Mouse (Mus musculus) forebrain, embryonic 10.5 days (tissue): Measurements from ENCODE around the gene Ubr4. TPM values are rescaled to one million over a fixed set of nuclear protein-coding genes. Genes with fewer than 3 reads are reported as not detected.

ENCODE experiments used
- DNase-seq: peaks from one replicate; pipeline ENCODE4 v3.0.0-alpha.2; 2017; ENCODE audit warnings: low spot score; ENCODE audit errors: extremely low spot score
- H3K27ac ChIP-seq: fragments of 300-500 bp; sonication (generic); 2 replicates; pipeline ENCODE4 v1.5.1; 2016; ENCODE audit warnings: mild to moderate bottlenecking
- H3K27me3 ChIP-seq: fragments of 300-500 bp; sonication (generic); 2 replicates; pipeline ENCODE4 v1.6.1; 2016; ENCODE audit warnings: mild to moderate bottlenecking; ENCODE audit not compliant: poor library complexity, severe bottlenecking
- H3K36me3 ChIP-seq: fragments of 300-500 bp; sonication (generic); replicated peaks from 2 replicates; pipeline ENCODE4 v1.6.1; 2016; ENCODE audit warnings: mild to moderate bottlenecking, moderate library complexity
- H3K4me1 ChIP-seq: fragments of 300-500 bp; sonication (generic); 2 replicates; pipeline ENCODE4 v1.6.1; 2016
- H3K4me3 ChIP-seq: fragments of 300-500 bp; sonication (generic); 2 replicates; pipeline ENCODE4 v1.5.1; 2016; ENCODE audit warnings: mild to moderate bottlenecking, moderate library complexity
- H3K9me3 ChIP-seq: fragments of 300-500 bp; sonication (generic); 2 replicates; pipeline ENCODE4 v1.6.1; 2016; ENCODE audit warnings: mild to moderate bottlenecking, moderate library complexity
- WGBS: fragments of 180-500 bp; shearing (Covaris S2); methylation state at CpG from one replicate; pipeline ENCODE4 v1.1.7; 2016; 5-methylcytosine and 5-hydroxymethylcytosine counted together
- polyA plus RNA-seq: library from polyadenylated mRNA; unstranded; fragments of >200 nt; fragmentation: Nextera tagmentation; extraction: Ambion mirVana; gene quantifications from 2 replicates; pipeline ENCODE4 v1.2.1, GENCODE M21; 2016

Gene Ubr4
- polyA plus RNA-seq, result 57.4 and 63.4 TPM in 2 replicates

- peak within 1 kb of the TSS; percentile 100 for H3K27ac ChIP-seq
- H3K4me3 ChIP-seq, result peak within 1 kb of the TSS; percentile 93
- H3K27me3 ChIP-seq, result no peaks in the 10 kb centered on the region
- peak; percentile 83 for DNase-seq
- no peaks in the 10 kb centered on the region for H3K9me3 ChIP-seq
- peaks cover 32% of the 10 kb centered on the region for H3K4me1 ChIP-seq
- under 1% methylated on average over 64 of the region's 64 CpGs for WGBS
- H3K36me3 ChIP-seq, result peaks cover 67% of the 10 kb centered on the region
These were observed at the start of gene Ubr4, which contains the start of the genes Mrto4 and Emc1 for GRCm38 (mm10) chr4:139351931-139352711. Gene Ubr4 (plus strand): TSS chr4:139352609. Gene Mrto4 (minus strand): TSS chr4:139352576. Gene Emc1 (plus strand): TSS chr4:139352587.

GRCm38 (mm10) chr4:139305521-139305920 lies 46.9 kb upstream of the Ubr4 start:
- H3K36me3 ChIP-seq, result peaks cover 38% of the 10 kb centered on the region
- WGBS, result 90% methylated on average over 3 of the region's 3 CpGs
- peaks cover 13% of the 10 kb centered on the region for H3K27me3 ChIP-seq
- no peak for DNase-seq
- peaks cover 19% of the 10 kb centered on the region for H3K4me1 ChIP-seq
- H3K9me3 ChIP-seq, result no peaks in the 10 kb centered on the region
- no peak overlapping the region for H3K4me3 ChIP-seq
- no peak overlapping the region for H3K27ac ChIP-seq

GRCm38 (mm10) chr4:139307916-139308315 lies 44.5 kb upstream of the Ubr4 start:
- H3K36me3 ChIP-seq, result peaks cover 19% of the 10 kb centered on the region

GRCm38 (mm10) chr4:139309651-139310050 lies 42.8 kb upstream of the Ubr4 start:
- DNase-seq, result no peak
- Histone ChIP-seq H3K36me3 (peaks cover 24% of the 10 kb centered on the region), H3K4me3 (peak overlapping the region; percentile 95), H3K27me3 (peaks cover 20% of the 10 kb centered on the region), H3K27ac (no peak overlapping the region), H3K9me3 (no peaks in the 10 kb centered on the region), H3K4me1 (peaks cover 34% of the 10 kb centered on the region)
- WGBS, result 22% methylated on average over 6 of the region's 6 CpGs

More at GRCm38 (mm10) chr4:139307916-139308315, 44.5 kb upstream of the Ubr4 start:
- Histone ChIP-seq H3K27ac (no peak overlapping the region), H3K27me3 (peaks cover 20% of the 10 kb centered on the region), H3K9me3 (no peaks in the 10 kb centered on the region), H3K4me3 (no peak overlapping the region), H3K4me1 (peaks cover 34% of the 10 kb centered on the region)
- DNase-seq, result no peak
- 91% methylated on average over 5 of the region's 5 CpGs for WGBS

- peak within 1 kb of the TSS; percentile 93 for H3K27ac ChIP-seq
- H3K36me3 ChIP-seq, result peaks cover 26% of the 10 kb centered on the region
- peaks cover 34% of the 10 kb centered on the region for H3K4me1 ChIP-seq
- WGBS, result under 1% methylated on average over 63 of the region's 63 CpGs
- peak within 1 kb of the TSS; percentile 95 for H3K4me3 ChIP-seq
- no peaks in the 10 kb centered on the region for H3K9me3 ChIP-seq
- peaks cover 20% of the 10 kb centered on the region for H3K27me3 ChIP-seq
- peak; percentile 96 for DNase-seq
These were observed 42.1 kb upstream of the Ubr4 start, which contains the start of the genes Pqlc2 and Akr7a5 for GRCm38 (mm10) chr4:139310171-139310898. Gene Pqlc2 (minus strand): TSS chr4:139310708. Gene Akr7a5 (plus strand): TSS chr4:139310744.

- H3K27me3 ChIP-seq, result peaks cover 20% of the 10 kb centered on the region
- H3K4me1 ChIP-seq, result peaks cover 34% of the 10 kb centered on the region
- peak overlapping the region; percentile 93 for H3K27ac ChIP-seq
- peak overlapping the region; percentile 95 for H3K4me3 ChIP-seq
- WGBS, result 1% methylated on average over 53 of the region's 53 CpGs
- DNase-seq, result no peak
- H3K9me3 ChIP-seq, result no peaks in the 10 kb centered on the region
- H3K36me3 ChIP-seq, result peaks cover 31% of the 10 kb centered on the region
These were observed 41.3 kb upstream of the Ubr4 start for GRCm38 (mm10) chr4:139310899-139311701.

GRCm38 (mm10) chr4:139311707-139312106 lies 40.7 kb upstream of the Ubr4 start:
- Histone ChIP-seq H3K27me3 (peaks cover 20% of the 10 kb centered on the region), H3K4me1 (peaks cover 34% of the 10 kb centered on the region), H3K9me3 (no peaks in the 10 kb centered on the region), H3K36me3 (peaks cover 29% of the 10 kb centered on the region), H3K27ac (peak overlapping the region; percentile 93), H3K4me3 (peak overlapping the region; percentile 95)
- whole genome bisulfite sequencing, result 18% methylated on average over 14 of the region's 14 CpGs
- DNase-seq, result no peak

GRCm38 (mm10) chr4:139312632-139313031 lies 39.8 kb upstream of the Ubr4 start:
- no peak overlapping the region for H3K27ac ChIP-seq
- H3K4me1 ChIP-seq, result peaks cover 34% of the 10 kb centered on the region
- 55% methylated on average over 4 of the region's 4 CpGs for WGBS
- no peak overlapping the region for H3K4me3 ChIP-seq
- no peaks in the 10 kb centered on the region for H3K9me3 ChIP-seq
- DNase-seq, result peak; percentile 34
- peaks cover 20% of the 10 kb centered on the region for H3K27me3 ChIP-seq
- peaks cover 37% of the 10 kb centered on the region for H3K36me3 ChIP-seq

GRCm38 (mm10) chr4:139318449-139318848 lies 34.0 kb upstream of the Ubr4 start:
- no peak overlapping the region for H3K27ac ChIP-seq
- no peak overlapping the region for H3K4me3 ChIP-seq
- H3K9me3 ChIP-seq, result no peaks in the 10 kb centered on the region
- H3K36me3 ChIP-seq, result peaks cover 59% of the 10 kb centered on the region
- DNase-seq, result no peak
- no peaks in the 10 kb centered on the region for H3K27me3 ChIP-seq
- H3K4me1 ChIP-seq, result no peaks in the 10 kb centered on the region
- WGBS, result 94% methylated on average over 11 of the region's 11 CpGs

GRCm38 (mm10) chr4:139319740-139320139 lies 32.7 kb upstream of the Ubr4 start:
- no peaks in the 10 kb centered on the region for H3K4me1 ChIP-seq
- H3K27me3 ChIP-seq, result no peaks in the 10 kb centered on the region
- H3K36me3 ChIP-seq, result peaks cover 48% of the 10 kb centered on the region
- no peak overlapping the region for H3K27ac ChIP-seq
- no peak for DNase-seq
- H3K9me3 ChIP-seq, result no peaks in the 10 kb centered on the region
- no peak overlapping the region for H3K4me3 ChIP-seq
- 90% methylated on average over 4 of the region's 4 CpGs for WGBS

GRCm38 (mm10) chr4:139330605-139331004 lies 21.8 kb upstream of the Ubr4 start:
- peak overlapping the region; percentile 33 for H3K4me3 ChIP-seq
- peaks cover 7% of the 10 kb centered on the region for H3K4me1 ChIP-seq
- peak; percentile 77 for DNase-seq
- no peak overlapping the region for H3K27ac ChIP-seq
- 9% methylated on average over 10 of the region's 10 CpGs for WGBS
- 0 out of 2 replicates have a peak, but pooled peaks cover 8% of the 10 kb centered on the region for H3K27me3 ChIP-seq
- no peaks in the 10 kb centered on the region for H3K36me3 ChIP-seq
- H3K9me3 ChIP-seq, result no peaks in the 10 kb centered on the region

GRCm38 (mm10) chr4:139334631-139335295 lies 17.6 kb upstream of the Ubr4 start:
- 78% methylated on average over 7 of the region's 9 CpGs for WGBS
- H3K36me3 ChIP-seq, result no peaks in the 10 kb centered on the region
- H3K27me3 ChIP-seq, result peaks cover 23% of the 10 kb centered on the region
- H3K27ac ChIP-seq, result no peak overlapping the region
- H3K9me3 ChIP-seq, result no peaks in the 10 kb centered on the region
- H3K4me3 ChIP-seq, result no peak overlapping the region
- DNase-seq, result no peak
- peaks cover 13% of the 10 kb centered on the region for H3K4me1 ChIP-seq
